Mouse (Mus musculus) erythroblast, embryonic 14.5 days (primary cell): ENCODE data around the gene Zc3h18.

Source experiments
- GATA1 ChIP-seq: IDR thresholded peaks from 2 replicates; pipeline ENCODE4 v1.6.1; 2012; ENCODE audit warnings: low read length, inconsistent platforms, mixed read lengths
- TAL1 ChIP-seq: IDR thresholded peaks from 3 replicates; pipeline ENCODE4 v1.6.1; 2012; ENCODE audit warnings: low read length, inconsistent platforms, mixed read lengths

DNA sequence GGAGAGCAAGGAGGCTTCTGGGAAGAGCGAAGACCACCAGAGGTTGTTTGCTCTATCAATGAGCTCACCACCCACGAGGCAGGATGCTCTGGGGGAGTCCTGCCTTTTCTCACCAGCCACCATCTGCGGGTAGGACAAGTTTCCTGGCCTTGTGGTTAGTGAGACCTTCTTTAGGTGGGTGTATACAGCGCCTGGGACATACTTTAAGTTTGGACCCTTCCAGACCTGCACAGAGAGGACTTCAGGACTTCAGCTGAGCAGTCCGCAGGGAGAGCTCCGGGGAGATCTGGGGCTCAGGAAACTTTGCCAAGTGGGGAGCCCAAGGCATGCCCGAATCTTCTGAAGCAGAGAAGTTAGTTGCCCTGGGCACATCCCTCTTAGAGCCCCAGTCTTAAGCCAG, 83.6 kb downstream of the Zc3h18 start:
- no peak for TF ChIP-seq GATA1
- TF ChIP-seq TAL1: no peak
